Mouse (Mus musculus): ENCODE results near the gene Ncoa5.

DNA sequence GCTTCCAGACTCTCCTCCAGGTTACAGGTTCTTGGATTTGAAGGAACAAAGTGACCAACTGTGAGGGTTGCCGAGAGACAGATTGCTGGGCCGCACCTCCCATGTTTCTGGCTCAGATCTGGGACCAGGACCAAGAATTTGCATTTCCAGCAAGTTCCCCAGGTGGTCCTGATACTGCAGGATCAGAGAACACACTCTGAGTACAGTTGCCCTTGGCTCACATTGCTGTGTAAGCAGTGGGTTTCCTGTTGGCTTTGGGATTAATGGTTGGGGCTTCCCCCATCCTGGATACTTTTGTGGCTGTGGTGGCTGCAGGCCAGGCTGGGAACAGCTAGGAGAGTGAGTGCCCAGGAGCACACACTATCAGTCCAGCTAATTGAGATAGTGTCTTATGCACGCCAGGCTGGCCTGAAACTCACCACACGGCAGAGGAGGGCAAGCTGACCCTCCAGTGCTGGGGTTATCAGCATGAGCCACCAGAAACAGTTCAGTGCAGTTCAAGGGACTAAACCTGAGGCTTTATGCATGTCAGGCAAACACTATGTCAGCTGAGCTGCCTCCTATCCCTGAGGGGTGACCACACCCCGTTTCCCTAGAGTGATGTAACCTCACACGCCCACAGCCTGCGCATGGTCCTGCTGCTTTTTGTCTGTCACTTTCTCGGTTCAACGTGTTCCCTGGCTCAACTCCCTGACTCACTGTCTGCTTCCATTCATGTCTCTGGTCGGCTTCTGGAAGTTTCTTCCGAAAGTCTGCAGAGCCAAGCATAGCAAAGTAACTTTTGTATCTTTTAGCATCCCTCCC is 39.6 kb upstream of the Ncoa5 start:
- TF ChIP-seq CTCF (IDR thresholded peaks at IDR 0.05; ENCODE audit: extremely low read depth, insufficient read depth, insufficient read length, insufficient replicate concordance) (no peak), POLR2A (IDR thresholded peaks at IDR 0.05; ENCODE audit: low read depth, low read length) (no peak)
